Mouse (Mus musculus): ENCODE data around the gene Txnrd3. TPM values are rescaled to one million over a fixed set of nuclear protein-coding genes. Genes with fewer than 3 reads are reported as not detected.

The Txnrd3 gene
- 7.6 and 9.1 TPM in 2 replicates for polyA plus RNA-seq (2015; fragmentation: Nextera tagmentation; extraction: Ambion mirVana)

- Histone ChIP-seq H3K27me3 (no peaks in the 10 kb centered on the region), H3K36me3 (ENCODE audit: poor library complexity, severe bottlenecking) (no peaks in the 10 kb centered on the region), H3K4me2 (peak within 1 kb of the TSS; percentile 80), H3K9me3 (replicated peaks) (no peaks in the 10 kb centered on the region), H3K27ac (peak within 1 kb of the TSS; percentile 90), H3K9ac (peak within 1 kb of the TSS; percentile 73), H3K4me1 (peaks cover 4% of the 10 kb centered on the region; the same call in 1 of the 2 replicates), H3K4me3 (peak within 1 kb of the TSS; percentile 71)
- WGBS = under 1% methylated on average over 51 of the region's 51 CpGs
- ATAC-seq = peak; percentile 93
These were observed at the start of gene Txnrd3 for GRCm38 (mm10) chr6:89643798-89644270. Gene Txnrd3 (plus strand): TSS chr6:89643988.

GRCm38 (mm10) chr6:89595018-89595776 lies 48.6 kb upstream of the Txnrd3 start, which contains the start of gene Chchd6:
Gene Chchd6 (minus strand): TSS chr6:89595652.
- no peak within 1 kb of the TSS for H3K27ac ChIP-seq

GRCm38 (mm10) chr6:89595777-89596146 lies 48.0 kb upstream of the Txnrd3 start:
- H3K4me1 ChIP-seq = peaks cover 11% of the 10 kb centered on the region
- WGBS = 26% methylated on average over 5 of the region's 5 CpGs
- peak overlapping the region; percentile 68 for H3K4me3 ChIP-seq
- no peak overlapping the region for H3K9ac ChIP-seq
- peak overlapping the region; percentile 75 for H3K4me2 ChIP-seq
- ATAC-seq = peak; percentile 54
- no peaks in the 10 kb centered on the region for H3K27me3 ChIP-seq
- H3K36me3 ChIP-seq (ENCODE audit: poor library complexity, severe bottlenecking) = no peaks in the 10 kb centered on the region
- peaks cover 5% of the 10 kb centered on the region; the same call in 1 of the 2 replicates for H3K9me3 ChIP-seq (replicated peaks)
- H3K27ac ChIP-seq = no peak overlapping the region

More at GRCm38 (mm10) chr6:89595018-89595776, 48.6 kb upstream of the Txnrd3 start, which contains the start of gene Chchd6:
- no peaks in the 10 kb centered on the region for H3K36me3 ChIP-seq (ENCODE audit: poor library complexity, severe bottlenecking)
- ATAC-seq = peak; percentile 100
- WGBS = under 1% methylated on average over 52 of the region's 56 CpGs
- peak within 1 kb of the TSS; percentile 79 for H3K9ac ChIP-seq
- peaks cover 11% of the 10 kb centered on the region for H3K4me1 ChIP-seq
- no peaks in the 10 kb centered on the region for H3K27me3 ChIP-seq
- H3K9me3 ChIP-seq (replicated peaks) = peaks cover 4% of the 10 kb centered on the region; the same call in 1 of the 2 replicates
- H3K4me3 ChIP-seq = peak within 1 kb of the TSS; percentile 68
- H3K4me2 ChIP-seq = peak within 1 kb of the TSS; percentile 75

GRCm38 (mm10) chr6:89596510-89596909 lies 47.3 kb upstream of the Txnrd3 start:
- Histone ChIP-seq H3K9me3 (replicated peaks) (peaks cover 5% of the 10 kb centered on the region; the same call in 1 of the 2 replicates), H3K4me1 (peaks cover 11% of the 10 kb centered on the region), H3K27me3 (no peaks in the 10 kb centered on the region), H3K36me3 (ENCODE audit: poor library complexity, severe bottlenecking) (no peaks in the 10 kb centered on the region), H3K4me3 (no peak overlapping the region), H3K4me2 (no peak overlapping the region), H3K27ac (no peak overlapping the region), H3K9ac (no peak overlapping the region)
- no peak for ATAC-seq
- 91% methylated on average over 1 of the region's 1 CpGs for WGBS

GRCm38 (mm10) chr6:89606096-89606495 lies 37.7 kb upstream of the Txnrd3 start:
- no peak overlapping the region for H3K4me2 ChIP-seq
- no peak overlapping the region for H3K4me3 ChIP-seq
- no peak overlapping the region for H3K27ac ChIP-seq
- H3K27me3 ChIP-seq = no peaks in the 10 kb centered on the region
- no peaks in the 10 kb centered on the region for H3K9me3 ChIP-seq (replicated peaks)
- H3K36me3 ChIP-seq (ENCODE audit: poor library complexity, severe bottlenecking) = no peaks in the 10 kb centered on the region
- H3K9ac ChIP-seq = no peak overlapping the region
- no peak for ATAC-seq
- no peaks in the 10 kb centered on the region for H3K4me1 ChIP-seq
- WGBS = 76% methylated on average over 3 of the region's 3 CpGs

- Histone ChIP-seq H3K9me3 (replicated peaks) (no peaks in the 10 kb centered on the region), H3K36me3 (ENCODE audit: poor library complexity, severe bottlenecking) (no peaks in the 10 kb centered on the region), H3K9ac (no peak overlapping the region), H3K4me3 (no peak overlapping the region), H3K4me1 (peaks cover 4% of the 10 kb centered on the region), H3K27ac (no peak overlapping the region), H3K27me3 (no peaks in the 10 kb centered on the region), H3K4me2 (no peak overlapping the region)
- 47% methylated on average over 4 of the region's 4 CpGs for WGBS
- ATAC-seq = no peak
These were observed 35.8 kb upstream of the Txnrd3 start for GRCm38 (mm10) chr6:89607999-89608398.

- WGBS = 25% methylated on average over 15 of the region's 15 CpGs
- H3K27me3 ChIP-seq = no peaks in the 10 kb centered on the region
- no peaks in the 10 kb centered on the region for H3K36me3 ChIP-seq (ENCODE audit: poor library complexity, severe bottlenecking)
- H3K27ac ChIP-seq = peak overlapping the region; percentile 95
- no peaks in the 10 kb centered on the region for H3K9me3 ChIP-seq (replicated peaks)
- peak overlapping the region; percentile 12 for H3K4me2 ChIP-seq
- peak overlapping the region; percentile 52; the same call in 1 of the 2 replicates for H3K9ac ChIP-seq
- peaks cover 32% of the 10 kb centered on the region for H3K4me1 ChIP-seq
- no peak overlapping the region for H3K4me3 ChIP-seq
- ATAC-seq = peak; percentile 98
These were observed 30.3 kb upstream of the Txnrd3 start for GRCm38 (mm10) chr6:89613336-89614106.

- no peak overlapping the region for H3K4me3 ChIP-seq
- no peaks in the 10 kb centered on the region for H3K9me3 ChIP-seq (replicated peaks)
- no peaks in the 10 kb centered on the region for H3K27me3 ChIP-seq
- WGBS = 6% methylated on average over 2 of the region's 2 CpGs
- H3K36me3 ChIP-seq (ENCODE audit: poor library complexity, severe bottlenecking) = no peaks in the 10 kb centered on the region
- peak; percentile 19 for ATAC-seq
- peak overlapping the region; percentile 52; the same call in 1 of the 2 replicates for H3K9ac ChIP-seq
- H3K27ac ChIP-seq = peak overlapping the region; percentile 95
- peak overlapping the region; percentile 12; the same call in 1 of the 2 replicates for H3K4me2 ChIP-seq
- peaks cover 32% of the 10 kb centered on the region for H3K4me1 ChIP-seq
These were observed 29.7 kb upstream of the Txnrd3 start for GRCm38 (mm10) chr6:89614107-89614471.

- peaks cover 32% of the 10 kb centered on the region for H3K4me1 ChIP-seq
- 74% methylated on average over 7 of the region's 7 CpGs for WGBS
- H3K4me3 ChIP-seq = no peak overlapping the region
- ATAC-seq = no peak
- 0 out of 2 replicates have a peak overlapping the region, but pooled peaks have one; percentile 13 for H3K9ac ChIP-seq
- peak overlapping the region; percentile 95 for H3K27ac ChIP-seq
- H3K36me3 ChIP-seq (ENCODE audit: poor library complexity, severe bottlenecking) = no peaks in the 10 kb centered on the region
- no peaks in the 10 kb centered on the region for H3K9me3 ChIP-seq (replicated peaks)
- no peak overlapping the region for H3K4me2 ChIP-seq
- H3K27me3 ChIP-seq = no peaks in the 10 kb centered on the region
These were observed 29.0 kb upstream of the Txnrd3 start for GRCm38 (mm10) chr6:89614596-89615372.

GRCm38 (mm10) chr6:89615373-89615755 lies 28.4 kb upstream of the Txnrd3 start:
- 0 out of 2 replicates have a peak overlapping the region, but pooled peaks have one; percentile 13 for H3K9ac ChIP-seq
- peaks cover 32% of the 10 kb centered on the region for H3K4me1 ChIP-seq
- H3K4me2 ChIP-seq = no peak overlapping the region
- no peak for ATAC-seq
- peak overlapping the region; percentile 95; the same call in 1 of the 2 replicates for H3K27ac ChIP-seq
- no peaks in the 10 kb centered on the region for H3K9me3 ChIP-seq (replicated peaks)
- H3K36me3 ChIP-seq (ENCODE audit: poor library complexity, severe bottlenecking) = no peaks in the 10 kb centered on the region
- no peaks in the 10 kb centered on the region for H3K27me3 ChIP-seq
- 46% methylated on average over 7 of the region's 7 CpGs for WGBS
- H3K4me3 ChIP-seq = no peak overlapping the region

- Histone ChIP-seq H3K36me3 (ENCODE audit: poor library complexity, severe bottlenecking) (no peaks in the 10 kb centered on the region), H3K4me1 (no peaks in the 10 kb centered on the region)
- ATAC-seq = no peak
These were observed 21.1 kb upstream of the Txnrd3 start for GRCm38 (mm10) chr6:89622647-89623046.

More at GRCm38 (mm10) chr6:89622647-89623046, 21.1 kb upstream of the Txnrd3 start:
- no peak overlapping the region for H3K9ac ChIP-seq
- no peaks in the 10 kb centered on the region for H3K27me3 ChIP-seq
- 88% methylated on average over 3 of the region's 3 CpGs for WGBS
- no peak overlapping the region for H3K27ac ChIP-seq
- H3K4me2 ChIP-seq = no peak overlapping the region
- no peak overlapping the region for H3K4me3 ChIP-seq
- no peaks in the 10 kb centered on the region for H3K9me3 ChIP-seq (replicated peaks)

Measured in forebrain, embryonic 13.5 days (tissue).